Mouse (Mus musculus): ENCODE results near the gene Ltb.

The Ltb gene

DNA sequence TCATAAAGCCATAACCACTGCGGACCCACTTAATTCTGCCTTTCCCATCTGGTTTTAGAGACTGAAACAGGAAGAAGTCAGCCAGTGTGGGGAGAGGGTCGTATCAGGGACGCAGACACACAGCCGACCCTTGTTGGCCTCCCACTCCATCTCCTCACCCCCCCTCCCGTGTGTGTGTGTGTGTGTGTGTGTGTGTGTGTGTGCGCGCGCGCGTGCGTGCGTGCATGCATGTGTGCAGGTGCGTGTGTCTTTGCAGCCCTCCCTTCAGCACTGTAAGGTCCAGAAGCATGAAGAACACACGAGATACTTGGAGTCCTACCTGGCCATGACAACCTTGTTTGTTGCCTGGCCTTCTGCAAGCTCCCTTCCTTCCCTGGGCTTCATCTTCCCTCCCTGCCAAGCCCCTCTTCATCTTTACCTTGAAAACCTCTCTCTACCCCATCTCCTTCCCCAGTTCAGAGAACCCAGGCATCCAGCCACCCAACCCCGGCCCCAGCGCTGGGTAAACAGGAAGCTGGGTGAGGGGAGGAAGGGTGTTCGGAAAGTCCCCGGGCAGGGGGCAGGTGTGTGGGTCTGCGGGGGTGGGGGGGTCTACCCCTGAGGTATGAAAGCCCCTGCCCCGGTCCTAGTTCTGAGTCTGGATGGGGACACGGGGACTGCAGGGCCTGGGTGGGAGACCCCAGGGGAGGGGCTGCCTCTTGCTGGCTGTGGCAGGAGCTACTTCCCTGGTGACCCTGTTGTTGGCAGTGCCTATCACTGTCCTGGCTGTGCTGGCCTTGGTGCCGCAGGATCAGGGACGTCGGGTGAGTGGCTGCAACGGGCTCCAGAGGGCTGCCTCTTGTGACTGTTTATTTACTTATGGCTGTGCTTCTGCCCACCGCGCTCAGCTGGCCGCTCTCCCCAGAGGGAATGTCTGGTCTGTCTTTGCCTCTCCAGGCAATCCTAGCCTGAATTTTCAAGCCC is at the start of gene Ltb:
Ltb (plus strand) TSS at position 559 of the 963 bp plus-strand sequence.
- no peak for DNase-seq

DNA sequence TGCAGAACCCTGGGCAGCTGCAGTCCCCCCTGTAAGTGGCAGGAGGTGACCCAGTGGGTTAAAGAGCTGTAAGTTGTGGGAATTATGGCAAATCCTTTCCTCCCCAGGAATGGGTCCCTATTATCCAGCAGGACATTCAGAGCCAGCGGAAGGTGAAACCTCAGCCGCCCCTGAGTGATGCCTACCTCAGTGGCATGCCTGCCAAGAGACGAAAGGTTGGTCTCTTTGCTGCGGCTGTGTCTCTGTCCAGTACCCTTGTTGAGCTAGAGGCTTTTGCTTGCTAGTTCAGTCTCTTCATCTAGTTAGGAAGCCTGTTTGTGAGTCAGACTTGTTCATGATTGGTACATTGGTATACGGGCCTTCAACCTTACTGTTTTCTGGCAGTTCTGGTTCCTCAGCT is 48.1 kb upstream of the Ltb start:
- DNase-seq: no peak

- DNase-seq: no peak
These were observed 46.9 kb upstream of the Ltb start for GRCm38 (mm10) chr17:35147348-35147747.

- DNase-seq: no peak
These were observed 46.2 kb upstream of the Ltb start for GRCm38 (mm10) chr17:35147922-35148639.

- no peak for DNase-seq
These were observed 42.1 kb upstream of the Ltb start for GRCm38 (mm10) chr17:35152121-35152520.

- DNase-seq: no peak
These were observed 41.2 kb upstream of the Ltb start for GRCm38 (mm10) chr17:35153077-35153476.

DNA sequence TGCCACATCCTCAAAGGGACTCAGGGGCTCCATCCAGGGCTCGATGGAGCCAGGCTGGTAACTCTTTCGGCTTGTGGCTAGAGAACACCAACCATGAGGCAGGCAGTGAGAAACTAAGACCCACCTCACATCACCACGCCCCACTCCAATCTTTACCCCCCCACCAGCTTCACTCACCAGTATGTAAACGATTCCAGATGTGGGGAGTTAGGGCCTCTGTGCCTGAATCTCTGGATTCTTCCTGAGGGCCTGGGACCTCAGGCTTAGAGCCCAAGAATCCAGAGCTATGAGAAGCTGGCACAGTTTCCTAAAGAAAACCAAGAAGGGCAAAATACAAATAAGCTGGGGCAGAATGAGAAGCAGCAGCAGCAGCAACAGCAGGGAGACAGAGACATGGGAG is 40.3 kb upstream of the Ltb start:
- DNase-seq: no peak

DNA sequence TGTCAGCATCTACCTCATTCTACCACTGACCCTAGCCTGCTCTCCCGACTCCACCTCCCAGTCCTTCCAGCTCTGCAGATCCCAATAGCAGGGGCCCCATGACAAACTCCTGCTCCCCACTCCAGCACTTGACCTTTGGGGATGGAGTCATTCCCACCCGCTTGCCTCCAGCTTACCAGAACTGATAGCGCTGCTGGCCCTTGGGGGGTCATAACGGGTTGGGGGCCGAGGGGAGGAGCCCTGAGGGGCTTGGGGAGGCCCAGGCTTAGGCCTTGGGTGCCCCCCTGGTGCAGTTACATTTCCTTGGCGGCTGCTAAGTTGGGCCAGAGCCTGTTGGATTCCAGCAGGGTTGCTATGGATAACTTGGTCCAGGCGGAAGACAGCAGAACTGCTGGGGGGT is 39.6 kb upstream of the Ltb start:
- no peak for DNase-seq

- DNase-seq: no peak
These were observed 38.8 kb upstream of the Ltb start for GRCm38 (mm10) chr17:35155451-35155850.

- no peak for DNase-seq
These were observed 37.6 kb upstream of the Ltb start for GRCm38 (mm10) chr17:35156461-35157200.

DNA sequence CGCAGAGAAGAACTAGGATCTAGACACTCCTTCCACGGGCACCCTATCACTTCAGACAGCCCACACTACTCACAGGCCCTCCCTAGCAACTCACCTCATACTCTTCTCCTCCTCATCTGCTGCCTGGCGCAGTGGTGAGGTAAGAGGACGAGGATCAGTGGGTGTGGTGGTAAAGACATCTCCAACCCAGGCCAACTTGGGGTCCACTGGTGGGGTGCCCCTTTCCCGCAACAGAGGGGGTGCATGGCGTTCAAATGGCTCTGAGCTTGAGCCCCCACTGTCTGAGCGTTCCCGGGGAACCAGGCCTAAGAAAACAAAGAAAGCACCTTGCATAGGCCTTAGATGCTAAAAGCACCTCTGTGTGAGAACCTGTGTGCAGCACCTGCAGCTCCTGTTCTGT is 37.0 kb upstream of the Ltb start:
- no peak for DNase-seq

DNA sequence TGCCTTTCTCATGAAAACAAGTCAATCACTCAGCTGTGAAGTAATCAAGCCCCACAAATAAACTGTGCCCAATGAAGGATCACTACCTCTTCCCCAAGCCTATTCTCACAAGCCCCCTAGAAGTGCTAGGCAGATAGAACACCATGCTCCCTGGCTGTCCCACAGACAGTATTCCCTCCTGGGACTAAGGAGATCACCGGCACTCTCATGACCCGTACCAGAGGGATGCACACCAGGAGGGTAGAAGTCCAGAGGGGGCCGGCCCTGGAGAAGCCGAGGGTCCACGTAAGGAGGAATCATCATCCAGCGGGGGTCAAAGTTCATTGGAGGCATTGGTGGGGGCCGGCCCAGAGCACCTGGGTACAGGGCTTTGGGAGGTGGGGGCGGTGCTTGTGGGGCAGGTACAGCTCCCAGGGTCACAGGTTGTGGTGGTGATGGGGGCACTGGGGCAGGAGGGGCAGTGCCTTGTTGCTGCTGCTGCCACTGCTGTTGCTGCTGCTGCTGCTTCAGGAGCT is 36.5 kb upstream of the Ltb start:
- DNase-seq: peak; percentile 39

GRCm38 (mm10) chr17:35158850-35159593 is 35.2 kb upstream of the Ltb start:
- peak; percentile 18 for DNase-seq

GRCm38 (mm10) chr17:35159638-35160037 is 34.6 kb upstream of the Ltb start:
- peak; percentile 47 for DNase-seq

- DNase-seq: peak; percentile 42
These were observed 32.8 kb upstream of the Ltb start for GRCm38 (mm10) chr17:35161421-35161820.

GRCm38 (mm10) chr17:35162121-35162520 is 32.1 kb upstream of the Ltb start:
- peak; percentile 20 for DNase-seq

DNA sequence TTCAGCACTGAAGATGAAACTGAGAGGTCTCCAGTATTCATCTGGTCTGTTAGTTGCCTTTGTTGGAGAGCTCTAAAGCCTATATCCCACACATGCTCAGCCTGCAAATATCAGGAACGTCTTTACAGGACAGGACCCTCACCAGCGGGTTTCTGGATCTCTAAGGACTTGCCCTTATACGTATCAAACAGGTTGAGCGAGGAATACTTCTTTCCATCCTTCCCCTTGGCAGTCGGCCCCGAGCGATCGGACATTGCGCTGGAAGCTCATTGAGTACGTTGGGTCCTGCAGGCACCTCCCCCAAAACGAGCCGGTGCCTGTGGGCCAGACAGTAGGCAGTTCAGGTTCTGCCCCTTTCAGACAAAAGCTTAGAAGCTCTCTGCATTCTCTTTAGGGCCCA is 31.5 kb upstream of the Ltb start:
- peak; percentile 62 for DNase-seq

DNA sequence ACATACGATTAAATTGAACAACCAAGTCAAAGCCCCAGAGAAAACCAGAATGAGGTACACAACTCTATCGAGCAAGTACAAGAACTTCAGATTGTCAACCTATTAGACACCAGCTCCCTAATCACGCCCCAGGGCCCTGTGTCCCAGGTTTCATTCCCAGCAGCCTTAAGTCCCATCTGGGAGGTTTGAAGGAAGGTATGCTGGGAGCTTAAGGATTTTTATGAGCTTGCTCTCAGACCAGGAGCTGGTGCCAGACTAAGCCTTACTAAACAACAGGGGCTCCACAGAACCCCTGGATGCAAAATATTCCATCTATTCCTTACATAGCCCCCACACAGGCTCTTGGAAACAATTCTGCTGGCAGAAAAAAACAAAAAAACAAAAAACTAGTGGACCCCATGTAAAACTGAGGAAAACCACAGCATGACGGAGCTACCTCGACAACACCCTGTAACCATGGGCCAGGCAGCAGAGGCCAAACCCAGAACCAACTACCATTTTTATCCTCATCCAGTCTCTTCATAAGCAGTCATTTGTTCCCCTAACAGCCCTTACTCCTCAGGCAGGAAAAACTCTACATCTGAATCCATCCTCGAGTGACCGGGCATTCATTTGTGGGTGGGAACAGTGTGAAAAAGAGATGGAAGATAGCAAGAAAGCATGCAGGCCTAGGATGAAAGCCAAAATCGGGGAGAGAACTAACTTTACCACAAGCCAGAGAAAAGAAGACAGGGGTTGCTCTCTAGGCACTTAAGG is 30.7 kb upstream of the Ltb start:
- DNase-seq: peak; percentile 64

DNA sequence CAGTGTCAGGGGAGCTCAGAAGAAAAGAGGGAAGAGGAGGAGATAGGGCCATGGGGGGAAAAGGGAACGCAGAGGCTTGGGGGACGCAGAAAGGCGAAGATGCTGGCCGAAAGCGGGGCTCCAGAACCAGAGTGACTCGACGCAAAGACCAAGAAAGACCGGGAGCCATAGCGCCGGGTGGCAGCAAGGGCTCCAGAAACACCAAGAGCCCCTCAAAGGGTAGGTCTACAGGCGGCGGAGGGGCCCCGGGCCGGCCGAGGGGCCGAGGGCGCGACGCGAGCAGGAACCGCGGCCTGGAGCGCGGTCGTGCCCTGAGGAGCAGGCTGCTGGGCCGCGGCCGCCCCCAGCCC is 30.0 kb upstream of the Ltb start:
- no peak for DNase-seq

DNA sequence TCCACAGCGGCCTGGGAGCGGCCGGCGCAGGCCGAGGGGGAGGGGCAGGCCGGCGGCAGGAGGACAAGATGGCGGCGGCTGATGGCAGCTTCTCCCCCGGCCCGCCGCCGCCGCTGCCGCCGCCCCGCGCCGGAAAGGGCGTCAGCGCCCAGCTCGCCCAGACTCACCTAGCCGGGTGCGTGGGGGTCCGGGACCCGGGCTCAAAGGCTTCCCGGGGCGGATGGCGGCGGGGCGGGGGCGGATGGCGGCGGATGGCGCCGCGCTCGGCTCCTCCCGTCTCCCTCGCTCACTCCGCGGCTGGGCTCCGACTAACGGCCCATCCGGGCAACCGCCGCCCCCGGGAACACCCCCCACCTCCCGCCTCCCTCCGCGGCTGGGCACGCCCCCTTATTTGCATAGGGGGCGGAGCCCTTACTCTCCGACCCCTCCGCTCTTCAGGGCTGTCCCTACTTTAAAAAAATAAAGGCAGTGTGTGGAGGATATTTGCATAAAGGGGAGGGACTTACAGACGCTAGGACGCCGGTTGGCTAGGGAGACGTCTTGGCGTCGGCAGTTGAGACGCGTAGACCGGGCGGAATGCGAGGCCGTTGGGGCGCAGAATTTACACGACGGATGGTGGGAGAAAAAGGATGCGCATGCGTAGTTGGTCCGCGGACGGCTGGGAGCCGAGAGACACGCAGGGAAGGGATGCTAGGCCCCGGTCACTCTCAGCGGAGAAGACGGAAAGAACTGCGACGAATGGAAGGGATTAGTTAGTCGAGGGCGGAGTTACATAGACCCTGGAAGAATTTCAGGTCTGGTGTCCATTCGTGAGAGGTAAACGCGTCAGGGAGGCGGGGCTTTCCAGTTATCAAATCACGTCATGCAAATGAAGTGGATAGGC is 29.4 kb upstream of the Ltb start, which contains the start of gene Prrc2a:
Prrc2a (minus strand) TSS at position 330 of the 883 bp plus-strand sequence.
- DNase-seq: peak; percentile 100

Measured in cerebellum, adult 9-11 months (tissue).